Mouse (Mus musculus) ovary, adult 18-20 months (tissue): Measurements from ENCODE around the gene Txnrd2.

ENCODE experiments used
- DNase-seq: peaks from one replicate; pipeline ENCODE4 v3.0.0; 2022; ENCODE audit warnings: low spot score, mixed read lengths

The Txnrd2 gene

DNA sequence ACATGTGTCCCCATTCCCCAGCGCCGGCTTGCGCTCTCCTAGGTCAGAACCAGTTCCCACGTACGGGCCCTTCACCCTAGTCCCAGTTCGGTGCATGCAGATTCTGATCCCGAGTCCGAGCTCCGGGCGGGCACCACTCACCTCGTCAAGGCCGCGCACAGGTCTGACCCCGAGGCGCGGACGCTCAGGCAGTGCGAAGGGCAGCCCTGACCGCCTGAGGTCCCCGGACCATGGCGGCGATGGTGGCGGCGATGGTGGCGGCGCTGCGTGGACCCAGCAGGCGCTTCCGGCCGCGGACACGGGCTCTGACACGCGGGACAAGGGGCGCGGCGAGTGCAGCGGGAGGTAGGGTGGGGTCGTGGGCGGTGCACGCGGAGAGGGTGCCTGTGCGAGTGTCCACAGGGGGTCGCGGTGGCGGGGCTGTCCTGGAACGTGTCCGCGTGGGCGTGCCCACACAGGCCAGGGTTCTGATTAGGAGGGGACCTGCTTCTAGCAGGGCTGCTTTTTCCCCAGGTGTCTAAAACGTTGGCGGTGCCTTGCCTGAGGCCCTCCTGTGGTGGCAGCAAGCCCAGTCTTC is at the start of gene Txnrd2:
TSS of gene Txnrd2 (plus strand) at position 170 of the 577 bp plus-strand sequence.
- DNase-seq, result peak; percentile 48

- DNase-seq, result no peak
These were observed 49.0 kb upstream of the Txnrd2 start for GRCm38 (mm10) chr16:18377203-18377602.

GRCm38 (mm10) chr16:18378489-18378888 is 47.7 kb upstream of the Txnrd2 start:
- DNase-seq, result no peak

DNA sequence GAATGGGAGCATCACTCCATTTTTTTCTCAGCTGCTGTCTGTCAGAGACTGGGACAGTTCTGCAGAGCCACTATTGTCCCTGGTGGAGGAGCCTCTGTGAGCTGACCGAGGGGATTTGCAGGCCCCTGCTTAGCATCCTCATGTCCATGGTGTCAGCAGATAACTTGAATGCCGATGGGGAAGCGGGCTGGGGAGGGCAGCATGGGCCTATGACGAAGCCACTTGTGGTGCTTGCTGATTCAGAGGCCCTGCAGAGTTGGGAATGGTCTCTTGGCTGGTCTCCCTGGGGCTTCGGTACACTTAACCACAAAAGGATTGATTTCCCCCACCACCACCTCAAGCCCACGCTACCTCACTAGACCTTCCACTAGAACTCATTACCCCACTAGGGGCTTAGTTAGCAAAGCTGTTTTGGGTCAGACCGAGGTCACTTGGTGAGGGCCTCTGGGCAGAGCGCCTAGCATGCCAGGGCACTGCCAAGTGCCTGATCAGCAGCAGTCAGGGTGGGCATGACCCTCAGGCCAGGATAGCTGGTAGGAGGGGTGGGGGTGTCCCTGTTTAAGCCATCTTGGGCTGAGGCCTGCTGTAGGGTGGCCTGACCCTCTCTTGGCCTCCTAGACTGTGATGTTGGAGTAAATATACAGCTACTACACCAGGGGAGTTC is 46.7 kb upstream of the Txnrd2 start:
- DNase-seq, result no peak

DNA sequence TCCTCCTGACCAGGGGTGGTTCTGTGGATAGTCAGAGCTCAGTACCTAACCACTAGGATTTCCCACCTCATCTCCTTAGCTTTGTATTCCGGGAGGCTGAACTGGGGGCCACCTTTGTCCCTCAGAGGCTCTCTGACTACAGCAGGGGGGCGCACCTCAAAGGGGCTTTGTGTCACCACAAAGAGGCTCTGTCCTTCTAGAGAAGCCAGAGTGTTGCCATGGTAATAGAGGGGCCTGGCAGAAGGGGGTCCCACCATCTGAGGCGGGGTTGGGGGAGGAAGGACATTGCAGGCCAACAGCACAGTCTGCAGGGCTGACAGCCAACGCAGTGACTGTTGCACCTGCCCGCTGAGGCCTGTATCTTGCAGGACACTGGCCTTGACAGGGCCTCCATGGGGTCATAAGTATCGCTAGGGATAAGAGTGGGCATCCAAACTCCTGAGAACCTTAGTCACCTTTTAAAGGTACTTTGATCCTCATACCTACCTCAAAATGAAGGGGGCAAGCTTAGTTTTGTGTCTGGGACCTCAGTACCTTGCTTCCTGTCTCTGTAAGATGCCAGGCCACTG is 45.6 kb upstream of the Txnrd2 start:
- no peak for DNase-seq

- no peak for DNase-seq
These were observed 44.4 kb upstream of the Txnrd2 start for GRCm38 (mm10) chr16:18381621-18382258.

DNA sequence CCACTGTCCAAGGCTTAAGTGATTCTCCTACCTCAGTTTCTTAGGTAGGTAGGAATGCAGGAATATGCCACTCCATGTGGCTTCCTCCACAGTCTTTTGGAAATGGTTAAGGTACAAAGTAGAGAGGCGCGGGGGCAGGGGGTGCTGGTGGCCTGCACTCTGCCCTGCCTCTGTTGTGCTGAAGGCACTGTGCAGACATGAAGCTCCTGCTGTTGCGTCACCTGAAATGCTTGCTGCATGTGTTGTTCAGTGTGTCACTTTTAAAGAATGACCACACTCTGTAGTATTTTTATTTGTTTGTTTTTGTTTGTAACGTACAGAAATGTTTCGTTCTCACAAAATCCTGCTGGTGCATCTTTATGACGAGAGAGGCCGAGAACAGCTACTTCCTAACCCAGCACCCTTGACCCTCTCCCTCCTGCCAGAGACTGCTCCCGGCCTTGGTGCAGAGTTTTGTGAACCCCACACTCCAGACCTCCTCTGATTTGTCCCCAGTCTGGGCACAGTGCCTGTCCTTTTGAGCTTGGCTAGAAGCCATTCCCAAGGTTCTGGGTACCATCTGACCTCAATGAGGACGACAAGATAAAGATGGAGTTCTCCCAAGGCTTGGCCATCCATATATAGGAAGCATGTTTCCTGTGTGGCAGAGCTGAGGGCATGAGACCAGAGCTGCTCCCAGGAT is 43.0 kb upstream of the Txnrd2 start:
- DNase-seq, result peak; percentile 43

- no peak for DNase-seq
These were observed 42.4 kb upstream of the Txnrd2 start for GRCm38 (mm10) chr16:18383756-18384155.

DNA sequence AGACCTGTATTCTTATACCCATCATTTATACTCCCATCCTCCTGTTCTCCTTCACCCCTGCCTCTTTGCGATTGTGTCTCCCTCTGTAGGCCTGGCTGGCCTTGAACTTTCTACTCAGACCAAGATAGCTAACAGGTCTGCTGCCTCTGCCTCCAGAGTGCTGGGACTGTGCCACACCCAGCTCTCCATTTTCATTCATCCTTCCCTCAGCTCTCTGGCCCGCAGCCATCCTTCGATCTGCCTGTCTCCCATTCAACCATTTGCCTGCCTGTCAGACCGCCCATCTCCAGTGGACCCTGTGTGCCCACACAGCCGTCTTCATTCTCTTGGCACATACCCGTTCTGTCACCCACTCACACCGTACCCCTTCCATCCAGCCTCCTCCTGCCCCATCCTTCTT is 42.0 kb upstream of the Txnrd2 start:
- DNase-seq, result no peak

DNA sequence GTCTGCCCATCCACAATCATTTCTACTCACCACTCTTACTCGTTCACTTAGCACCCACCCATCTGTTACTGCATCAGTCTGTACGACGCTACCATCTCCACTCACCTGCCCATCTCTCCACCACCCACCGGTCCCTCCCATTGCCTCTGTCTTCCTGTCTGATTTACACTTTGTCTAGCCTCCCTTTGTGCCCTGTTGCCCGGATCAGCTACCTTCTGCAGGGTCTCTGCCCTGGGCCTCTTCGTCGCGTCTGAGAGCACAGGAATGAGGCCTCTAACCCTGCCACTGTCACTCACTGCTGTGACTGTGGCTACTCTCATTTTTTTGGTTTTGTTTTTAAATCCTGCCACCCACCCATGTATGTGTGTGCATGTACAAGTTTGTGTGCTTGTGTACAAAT is 41.5 kb upstream of the Txnrd2 start:
- DNase-seq, result no peak

DNA sequence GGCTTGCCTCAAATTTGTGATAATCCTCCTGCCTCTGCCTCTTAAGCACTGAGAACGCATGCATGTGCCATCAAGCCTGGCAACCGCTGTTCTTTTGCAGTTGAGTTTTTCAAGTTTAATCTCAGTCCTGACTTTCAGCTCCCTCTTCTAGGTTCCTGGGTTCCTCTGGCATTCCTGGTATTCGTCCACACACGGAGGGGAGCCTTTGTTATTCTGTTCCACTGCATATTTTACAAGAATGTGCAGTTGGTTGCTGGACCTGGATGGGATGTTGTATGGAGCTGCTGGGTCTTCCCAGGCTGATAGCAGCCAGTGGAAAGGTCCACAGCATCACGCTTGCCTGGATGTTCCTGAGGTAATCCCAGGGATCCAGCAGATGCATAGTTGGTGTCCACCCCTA is 40.8 kb upstream of the Txnrd2 start:
- no peak for DNase-seq

GRCm38 (mm10) chr16:18386451-18386850 is 39.7 kb upstream of the Txnrd2 start:
- peak; percentile 58 for DNase-seq

- no peak for DNase-seq
These were observed 39.2 kb upstream of the Txnrd2 start for GRCm38 (mm10) chr16:18386972-18387371.

DNA sequence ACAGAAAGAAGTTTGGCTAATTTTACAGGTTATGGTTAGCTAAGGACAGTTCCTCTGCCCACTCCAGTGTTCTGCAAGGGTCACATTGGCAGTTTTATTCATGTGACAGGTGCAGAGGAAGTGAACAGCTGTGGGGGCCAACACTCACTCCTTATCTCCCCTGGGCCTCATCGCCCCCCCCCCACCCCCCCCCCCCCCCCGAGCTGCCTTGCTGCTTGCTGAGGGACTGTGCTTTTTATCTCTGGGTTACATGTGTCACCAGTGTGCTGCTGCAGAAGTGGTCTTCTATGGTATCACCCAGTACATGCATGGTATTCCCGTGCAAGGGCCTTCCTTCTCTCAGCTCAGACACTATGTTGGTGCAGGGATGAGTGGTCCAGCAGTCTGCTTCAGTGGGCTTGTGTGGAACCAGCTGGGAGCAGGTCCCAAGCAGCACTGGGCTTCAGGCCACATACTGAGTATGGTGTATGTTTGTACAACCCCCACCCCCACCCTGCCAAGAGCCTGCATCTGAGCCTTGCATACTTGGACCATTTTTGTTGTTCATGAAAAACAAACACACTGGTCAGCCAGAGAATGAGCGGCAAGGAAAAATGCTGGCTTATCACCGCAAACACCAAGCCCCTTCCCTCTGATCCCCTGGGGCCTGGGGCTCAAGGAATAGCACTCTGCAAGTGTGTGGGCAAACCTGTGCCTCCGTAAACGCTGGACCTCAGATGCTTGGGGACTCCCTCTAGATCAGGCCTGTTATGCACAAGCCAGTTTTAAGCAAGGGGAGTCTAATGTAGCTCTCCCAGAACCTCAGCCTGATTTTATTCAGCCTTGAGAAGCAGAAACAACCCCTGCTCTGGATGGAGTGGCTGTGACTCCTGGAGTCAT is 38.2 kb upstream of the Txnrd2 start:
- DNase-seq, result no peak

- no peak for DNase-seq
These were observed 37.4 kb upstream of the Txnrd2 start for GRCm38 (mm10) chr16:18388583-18389435.

DNA sequence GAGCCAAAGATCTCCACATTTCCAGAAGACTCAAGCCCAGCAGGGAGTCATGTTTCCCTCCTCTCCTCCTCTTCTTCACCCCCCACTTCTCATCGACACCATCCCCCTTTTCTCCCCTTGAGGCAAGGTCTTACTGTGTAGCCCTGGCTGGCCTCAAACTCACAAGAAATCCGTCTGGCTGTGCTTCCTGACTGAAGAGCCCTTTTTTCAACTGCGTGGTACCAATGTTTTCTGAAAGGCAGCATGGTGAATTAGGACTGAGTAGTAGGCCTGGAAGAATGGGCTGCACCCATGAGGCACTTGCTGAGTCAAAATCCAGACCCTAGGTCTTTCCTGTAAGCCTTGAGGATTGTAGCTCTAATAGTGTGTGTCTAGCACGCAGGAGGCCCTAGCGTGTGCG is 35.8 kb upstream of the Txnrd2 start:
- no peak for DNase-seq

DNA sequence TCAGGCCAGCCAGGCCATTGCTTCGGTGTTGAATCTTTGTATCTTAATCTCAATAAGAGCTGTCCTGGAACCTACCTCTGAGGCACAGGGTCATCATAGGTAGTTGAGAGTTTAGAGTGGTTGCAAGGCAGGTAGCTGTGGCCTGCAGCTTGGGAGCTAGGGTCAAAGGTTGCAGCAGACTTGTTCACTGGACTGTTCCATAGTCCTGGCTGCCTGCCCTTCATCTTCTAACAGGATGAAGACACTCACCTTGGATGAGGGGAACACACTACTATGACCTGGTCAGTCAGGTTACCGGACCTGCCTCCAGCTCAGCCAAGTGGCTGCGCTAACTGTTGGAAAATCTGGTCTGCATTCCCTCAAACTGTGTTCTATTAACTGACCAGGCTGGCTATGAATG is 35.1 kb upstream of the Txnrd2 start:
- DNase-seq, result no peak

- no peak for DNase-seq
These were observed 34.5 kb upstream of the Txnrd2 start for GRCm38 (mm10) chr16:18391728-18392127.

GRCm38 (mm10) chr16:18392469-18393426 is 33.4 kb upstream of the Txnrd2 start:
- peak; percentile 88 for DNase-seq
